Mouse (Mus musculus): ENCODE measurements around the gene Epha1.

DNA sequence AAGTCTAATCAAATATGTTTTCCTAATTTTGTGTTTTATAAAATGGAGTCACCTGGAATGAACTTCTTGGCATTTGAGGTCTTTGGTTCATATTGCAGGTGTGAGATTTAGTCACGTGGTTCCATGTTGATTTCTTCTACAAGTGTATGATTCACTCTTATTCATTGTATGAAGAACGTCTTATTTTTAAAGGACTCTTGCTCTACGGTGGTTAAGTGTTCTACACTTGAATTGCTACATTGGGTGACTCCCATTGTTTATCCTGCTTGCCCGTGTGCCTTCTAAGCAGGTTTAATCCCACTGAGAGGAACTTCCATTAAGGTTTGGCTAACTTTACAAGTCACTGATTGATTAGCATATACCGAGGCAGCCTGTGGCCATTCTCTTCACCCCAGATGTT, 4.2 kb upstream of the Epha1 start:
- TF ChIP-seq CTCF (IDR thresholded peaks at IDR 0.05; ENCODE audit: low read depth): no peak
- TF ChIP-seq EP300 (IDR thresholded peaks at IDR 0.05; ENCODE audit: low read depth): no peak
